Mouse (Mus musculus): ENCODE data around the gene Gm45140. TPM values are rescaled to one million over a fixed set of nuclear protein-coding genes. Genes with fewer than 3 reads are reported as not detected.

Gm45140 gene
- 2.3 and 7.9 TPM in 2 replicates for total RNA-seq (2023)

GRCm38 (mm10) chr6:87835695-87836094 is at the start of gene Gm45140:
Gene Gm45140, minus strand, starts transcription at chr6:87835795.

GRCm38 (mm10) chr6:87850900-87851614 is 15.5 kb upstream of the Gm45140 start, which contains the start of gene Cnbp:
Gene Cnbp, minus strand, starts transcription at chr6:87851106.

DNA sequence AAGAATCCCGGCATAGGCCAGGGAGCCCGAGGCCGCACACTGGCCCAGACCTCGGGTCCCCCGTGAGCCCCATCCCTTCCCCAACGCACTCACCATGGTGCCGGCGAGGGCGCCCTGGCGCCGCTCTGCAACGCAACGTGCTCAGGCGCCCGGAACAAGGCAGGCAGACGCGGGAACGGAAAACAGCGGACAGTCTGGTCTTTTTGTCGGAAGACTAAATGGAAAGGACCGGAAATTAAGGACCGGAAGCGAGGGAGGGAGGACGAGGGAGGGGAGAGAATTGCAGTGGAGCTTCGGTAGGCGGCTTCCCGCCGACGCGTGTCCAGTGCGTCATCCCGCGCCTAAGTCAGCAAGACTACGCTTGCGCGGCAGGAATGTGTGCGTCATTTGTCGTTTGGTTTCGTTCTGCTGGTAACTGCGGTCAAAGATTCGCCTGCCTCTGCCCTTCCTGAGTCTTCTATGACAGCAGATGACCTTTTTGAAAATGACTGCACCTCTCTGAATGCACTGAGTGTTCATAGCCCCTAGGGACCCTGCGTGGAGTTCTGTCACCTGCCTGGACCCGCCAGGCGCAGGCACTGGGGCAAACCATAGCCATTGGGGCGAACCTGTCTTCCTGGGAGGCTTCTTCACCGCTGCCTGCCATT is 3.1 kb upstream of the Gm45140 start, which contains the start of gene Isy1:
TSS of gene Isy1 (minus strand) at position 248 of the 647 bp plus-strand sequence.

DNA sequence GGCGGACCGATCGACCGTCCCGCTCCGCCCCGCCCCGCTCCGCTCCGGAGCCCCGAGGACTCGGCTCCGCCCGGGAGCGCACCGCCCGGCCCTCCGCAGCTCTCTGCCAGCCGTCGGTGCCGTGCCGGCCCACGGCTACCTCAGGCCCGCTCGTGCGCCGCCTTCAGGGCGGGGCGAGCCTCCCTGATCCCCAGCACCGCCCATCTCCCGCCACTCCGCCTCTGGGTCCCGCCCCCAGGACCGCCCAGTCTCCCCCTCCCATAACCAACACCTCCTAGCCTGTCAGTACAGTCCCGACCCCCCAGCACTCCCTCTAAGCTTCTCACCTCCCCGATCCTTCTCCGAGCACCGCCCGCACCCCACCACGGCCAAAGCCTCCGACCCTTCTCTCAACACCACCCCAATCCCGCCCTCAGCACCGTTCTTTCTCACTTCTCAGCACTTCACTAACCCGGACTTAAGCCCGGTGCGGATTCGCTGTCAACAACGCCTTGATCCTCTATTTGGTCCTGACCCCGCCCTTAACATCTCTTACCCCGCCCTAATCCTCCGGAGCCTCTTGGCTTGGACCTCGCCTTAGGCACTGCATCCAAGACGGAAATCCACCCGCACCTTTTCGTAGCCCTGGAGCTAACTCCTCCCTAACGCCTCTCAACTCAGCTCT is 23.8 kb downstream of the Gm45140 start, which contains the start of gene Rab43:
TSS of gene Rab43 (minus strand) at position 490 of the 664 bp plus-strand sequence.

GRCm38 (mm10) chr6:87777842-87778241 is 57.8 kb downstream of the Gm45140 start, which contains the start of gene Gp9:
Gene Gp9, plus strand, starts transcription at chr6:87778072.

Other genes with a start within 250 kb of the Gm45140 start
- gene Prokr1, start 245.1 kb downstream of the Gm45140 start, total RNA-seq (2023), result 0.16 TPM in 1 of 2 replicates, not detected in the other
- 2.0 and 2.2 TPM in 2 replicates for gene Aplf, start 163.6 kb downstream of the Gm45140 start, total RNA-seq (2023)
- not detected in 2 replicates for gene Efcc1, start 104.9 kb downstream of the Gm45140 start, total RNA-seq (2023)
- gene Gp9, start 57.7 kb downstream of the Gm45140 start, total RNA-seq (2023), result 1.5 and 3.6 TPM in 2 replicates
- gene Rab43, start 23.6 kb downstream of the Gm45140 start, total RNA-seq (2023), result 54.8 and 58.6 TPM in 2 replicates
- 31.2 and 34.1 TPM in 2 replicates for gene Isy1, start 3.0 kb upstream of the Gm45140 start, total RNA-seq (2023)
- gene Cnbp, start 15.3 kb upstream of the Gm45140 start, total RNA-seq (2023), result 127 and 159 TPM in 2 replicates
- 61.7 and 74.7 TPM in 2 replicates for gene Copg1, start 52.0 kb upstream of the Gm45140 start, total RNA-seq (2023)
- 15.0 and 20.6 TPM in 2 replicates for gene Hmces, start 78.1 kb upstream of the Gm45140 start, total RNA-seq (2023)
- gene H1fx, start 145.8 kb upstream of the Gm45140 start, total RNA-seq (2023), result 2.3 and 2.4 TPM in 2 replicates
- gene Rab7, start 209.5 kb upstream of the Gm45140 start, total RNA-seq (2023), result 435 and 603 TPM in 2 replicates
- gene Rpn1, start 248.7 kb upstream of the Gm45140 start, total RNA-seq (2023), result 130 and 143 TPM in 2 replicates

All from neutrophil, adult 65 days (primary cell).